8 mouse cellular contexts compared by ENCODE assay signal in the genomic region with DNA sequence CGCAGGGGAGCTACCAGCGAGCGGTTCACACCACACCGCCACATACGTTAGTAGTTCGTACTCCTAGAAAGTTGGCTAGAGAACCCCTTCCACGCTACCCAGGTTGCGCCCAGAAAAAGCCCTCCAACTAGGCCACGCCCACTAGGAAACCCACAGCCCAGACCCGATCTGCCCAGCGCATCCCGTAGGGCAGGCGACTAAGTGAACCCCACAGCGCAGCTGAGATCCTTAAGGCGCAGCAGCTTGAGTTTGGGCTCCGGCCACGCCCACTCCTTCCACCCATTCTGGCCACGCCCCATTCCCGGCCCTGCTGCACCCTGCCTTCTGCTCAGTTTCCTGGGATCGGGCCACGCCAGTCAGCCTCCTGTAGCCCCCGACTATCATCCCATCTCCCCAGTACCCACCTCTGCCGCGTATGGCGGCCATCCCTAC. TPM values are rescaled to one million over a fixed set of nuclear protein-coding genes. Genes with fewer than 3 reads are reported as not detected.
DNase-seq lines count a peak whose midpoint lies in the region; ATAC-seq lines count a peak whose summit lies in the region.

No protein-coding gene starts in this region.

- H3K9ac ChIP-seq in intestine, embryonic 16.5 days (ENCODE audit: low read depth, low read length), result peak overlapping the region; percentile 81

- H3K27me3 ChIP-seq in megakaryocyte, embryonic 14.5 days (replicated peaks), result peaks cover 1% of the 10 kb centered on the region
- H3K27me3 ChIP-seq in intestine, embryonic 16.5 days (replicated peaks; ENCODE audit: control insufficient read depth, insufficient read depth, low read length), result peaks cover 6% of the 10 kb centered on the region

- 3% methylated on average over 25 of the region's 25 CpGs for WGBS in intestine, embryonic 16.5 days

- DNase-seq in cerebellum, adult 9-10 months, result peak; percentile 62
- DNase-seq in gastrocnemius, postnatal 25 days, result peak; percentile 19
- DNase-seq in lung, adult 18-20 months, result peak; percentile 63 to 66
- peak; percentile 40 to 60 for DNase-seq in spleen, postnatal 36 days (ENCODE audit: low spot score in 2 of 2)
- no peak for DNase-seq in layer of hippocampus, adult 8-10 months (ENCODE audit: low spot score in 2 of 2)

- peak overlapping the region; percentile 48; the same call in 1 of the 2 replicates for H3K27ac ChIP-seq in intestine, embryonic 16.5 days (ENCODE audit: low read length)

- ATAC-seq in megakaryocyte, adult 5-6 weeks (ENCODE audit: poor library complexity, severe bottlenecking), result no peak
- ATAC-seq in intestine, embryonic 16.5 days, result peak; percentile 31

- H3K4me2 ChIP-seq in intestine, embryonic 16.5 days (ENCODE audit: low read depth, low read length), result peak overlapping the region; percentile 98

- peaks cover 91% of the 10 kb centered on the region for H3K4me1 ChIP-seq in megakaryocyte, embryonic 14.5 days
- H3K4me1 ChIP-seq in intestine, embryonic 16.5 days (ENCODE audit: control insufficient read depth, insufficient read depth, low read length), result peaks cover 37% of the 10 kb centered on the region

- H3K9me3 ChIP-seq in megakaryocyte, embryonic 14.5 days, result no peaks in the 10 kb centered on the region
- H3K9me3 ChIP-seq in intestine, embryonic 16.5 days (ENCODE audit: control insufficient read depth, low read length), result peaks cover 5% of the 10 kb centered on the region; the same call in 1 of the 2 replicates

- H3K4me3 ChIP-seq in megakaryocyte, embryonic 14.5 days (replicated peaks), result peak overlapping the region; percentile 94
- H3K4me3 ChIP-seq in intestine, embryonic 16.5 days (ENCODE audit: low read length), result peak overlapping the region; percentile 65

- H3K36me3 ChIP-seq in megakaryocyte, embryonic 14.5 days (replicated peaks; ENCODE audit: low read length), result peaks cover 35% of the 10 kb centered on the region
- no peaks in the 10 kb centered on the region; the same call in 1 of the 2 replicates for H3K36me3 ChIP-seq in intestine, embryonic 16.5 days (ENCODE audit: control insufficient read depth, insufficient read depth, low read length)

RNA-seq across cellular contexts. Expression of gene Colgalt1, which starts 19.0 kb away (rescaled TPM):
- 14.0 and 14.8 TPM in 2 replicates for polyA plus RNA-seq in megakaryocyte, embryonic 14.5 days (2012; ENCODE audit: insufficient read depth, low replicate concordance)
- 46.8 and 51.2 TPM in 2 replicates for total RNA-seq in megakaryocyte, adult 5-6 weeks (2015)
- 54.8 and 56.8 TPM in 2 replicates for total RNA-seq in megakaryocyte, adult 5-6 weeks (2017)
- total RNA-seq in gastrocnemius, postnatal 25 days (2021), result 10 to 100 TPM; 35.3 to 36.0 TPM
- 68.0 and 70.5 TPM in 2 replicates for polyA plus RNA-seq in intestine, embryonic 16.5 days (2015; fragmentation: Nextera tagmentation; extraction: Ambion mirVana)
- total RNA-seq in layer of hippocampus, adult 8-10 months (2022), result 10 to 100 TPM; 53.2 to 59.7 (median 53.8) TPM

RNA-seq across cellular contexts. Expression of gene Fam129c, which starts 32.3 kb away (rescaled TPM):
- polyA plus RNA-seq in megakaryocyte, embryonic 14.5 days (2012; ENCODE audit: insufficient read depth, low replicate concordance), result 2.5 and 27.1 TPM in 2 replicates
- total RNA-seq in megakaryocyte, adult 5-6 weeks (2015), result 4.6 and 4.8 TPM in 2 replicates
- total RNA-seq in megakaryocyte, adult 5-6 weeks (2017), result 3.6 and 8.6 TPM in 2 replicates
- total RNA-seq in gastrocnemius, postnatal 25 days (2021), result under 1 TPM; 0.29 to 0.38 TPM
- polyA plus RNA-seq in intestine, embryonic 16.5 days (2015; fragmentation: Nextera tagmentation; extraction: Ambion mirVana), result 3.0 and 3.5 TPM in 2 replicates
- 1 to 10 TPM; 2.0 to 4.6 (median 3.5) TPM for total RNA-seq in layer of hippocampus, adult 8-10 months (2022)

RNA-seq across cellular contexts. Expression of gene Pgls, which starts 37.8 kb away (rescaled TPM):
- 330 and 634 TPM in 2 replicates for polyA plus RNA-seq in megakaryocyte, embryonic 14.5 days (2012; ENCODE audit: insufficient read depth, low replicate concordance)
- total RNA-seq in megakaryocyte, adult 5-6 weeks (2015), result 65.1 and 73.6 TPM in 2 replicates
- total RNA-seq in megakaryocyte, adult 5-6 weeks (2017), result 50.5 and 78.3 TPM in 2 replicates
- 10 to 100 TPM; 26.3 to 26.9 TPM for total RNA-seq in gastrocnemius, postnatal 25 days (2021)
- polyA plus RNA-seq in intestine, embryonic 16.5 days (2015; fragmentation: Nextera tagmentation; extraction: Ambion mirVana), result 244 and 252 TPM in 2 replicates
- total RNA-seq in layer of hippocampus, adult 8-10 months (2022), result 10 to 100 TPM; 29.1 to 38.5 (median 33.6) TPM

RNA-seq across cellular contexts. Expression of gene Unc13a, which starts 41.8 kb away (rescaled TPM):
- polyA plus RNA-seq in megakaryocyte, embryonic 14.5 days (2012; ENCODE audit: insufficient read depth, low replicate concordance), result 8.9 and 10.8 TPM in 2 replicates
- 0.11 TPM in 1 of 2 replicates, not detected in the other for total RNA-seq in megakaryocyte, adult 5-6 weeks (2015)
- 1.1 TPM in 1 of 2 replicates, not detected in the other for total RNA-seq in megakaryocyte, adult 5-6 weeks (2017)
- under 1 TPM in 1 of 2 experiments, not detected in 1; 0.29 TPM for total RNA-seq in gastrocnemius, postnatal 25 days (2021)
- polyA plus RNA-seq in intestine, embryonic 16.5 days (2015; fragmentation: Nextera tagmentation; extraction: Ambion mirVana), result 0.98 and 1.2 TPM in 2 replicates
- total RNA-seq in layer of hippocampus, adult 8-10 months (2022), result 100 to 1,000 TPM; 219 to 265 (median 239) TPM

RNA-seq across cellular contexts. Expression of gene Jak3, which starts 46.3 kb away (rescaled TPM):
- polyA plus RNA-seq in megakaryocyte, embryonic 14.5 days (2012; ENCODE audit: insufficient read depth, low replicate concordance), result 209 and 434 TPM in 2 replicates
- 4.8 and 5.0 TPM in 2 replicates for total RNA-seq in megakaryocyte, adult 5-6 weeks (2015)
- 2.6 and 5.2 TPM in 2 replicates for total RNA-seq in megakaryocyte, adult 5-6 weeks (2017)
- 1 to 10 TPM; 1.9 to 3.0 TPM for total RNA-seq in gastrocnemius, postnatal 25 days (2021)
- 11.5 and 13.5 TPM in 2 replicates for polyA plus RNA-seq in intestine, embryonic 16.5 days (2015; fragmentation: Nextera tagmentation; extraction: Ambion mirVana)
- 10 to 100 TPM in 1 of 4 experiments, 1 to 10 TPM in 3; 4.6 to 10.5 (median 7.9) TPM for total RNA-seq in layer of hippocampus, adult 8-10 months (2022)

Comparison
In these comparisons a context has a peak if more than half of its experiments do, and no peak if none do; other contexts are left out.
1. DNase-seq: peak in cerebellum, adult 9-10 months (single experiment), gastrocnemius, postnatal 25 days (single experiment), lung, adult 18-20 months (2 of 2) and spleen, postnatal 36 days (2 of 2); none in layer of hippocampus, adult 8-10 months (0 of 2).